Mouse (Mus musculus) megakaryocyte-erythroid progenitor cell, adult 5-6 weeks (primary cell): ENCODE results near the gene Pllp. TPM values are rescaled to one million over a fixed set of nuclear protein-coding genes. Genes with fewer than 3 reads are reported as not detected.
A peak's percentile ranks its signal among the peaks of the same experiment; 100 is the strongest.

Source experiments
- ATAC-seq: replicated peaks from 2 replicates; pipeline ENCODE4 v1.8.0; 2016; ENCODE audit warnings: mild to moderate bottlenecking, inconsistent platforms; ENCODE audit not compliant: severe bottlenecking, poor library complexity, low FRiP score, low TSS enrichment
- total RNA-seq, 2 experiments: library from RNA; stranded (forward) in 1 of 2; stranded (reverse) in 1 of 2; fragments of 200-1000, 215-1000 nt in 1 of 2; fragments of >200 nt in 1 of 2; fragmentation: Nextera tagmentation in 1 of 2; gene quantifications; 2 replicates each; pipeline ENCODE4 v1.2.3; 2014 to 2017

The Pllp gene
- total RNA-seq, 2 experiments from 2014 or later, result not detected

GRCm38 (mm10) chr8:94704669-94704984 lies 8.5 kb upstream of the Pllp start:
- no peak for ATAC-seq

DNA sequence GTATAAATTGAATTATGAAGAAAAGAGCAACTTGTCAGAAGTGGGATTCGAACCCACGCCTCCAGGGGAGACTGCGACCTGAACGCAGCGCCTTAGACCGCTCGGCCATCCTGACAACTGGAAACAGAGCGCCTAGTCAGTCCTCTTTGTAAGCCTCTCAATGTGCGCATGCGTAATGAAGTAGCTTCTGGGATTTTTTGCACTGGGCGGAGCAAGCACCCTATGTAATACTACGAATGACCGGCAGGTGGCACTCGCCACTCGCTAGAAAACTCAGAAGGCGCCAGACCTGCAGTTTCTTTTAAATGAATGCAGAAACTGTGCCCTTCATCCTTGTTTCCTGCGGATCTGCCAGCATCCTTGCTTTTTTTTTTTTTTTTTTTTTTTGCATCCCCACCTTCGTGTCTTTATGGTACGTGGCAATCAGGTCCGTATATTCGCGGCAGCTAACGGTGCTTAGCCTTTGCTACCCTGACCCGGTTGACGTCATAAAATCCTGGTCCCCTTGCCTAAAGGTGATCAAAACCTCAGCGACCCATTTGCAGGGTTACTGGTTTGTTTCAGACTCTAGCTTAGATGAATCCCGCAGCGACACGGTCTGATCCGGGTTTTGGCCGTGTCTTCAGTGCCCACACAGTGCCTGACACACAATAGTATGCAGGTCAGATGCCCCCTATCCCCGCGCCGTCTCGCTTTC lies 8.0 kb upstream of the Pllp start:
- peak; percentile 52 for ATAC-seq

- peak; percentile 80 for ATAC-seq
These were observed 7.1 kb upstream of the Pllp start for GRCm38 (mm10) chr8:94702844-94703813.

DNA sequence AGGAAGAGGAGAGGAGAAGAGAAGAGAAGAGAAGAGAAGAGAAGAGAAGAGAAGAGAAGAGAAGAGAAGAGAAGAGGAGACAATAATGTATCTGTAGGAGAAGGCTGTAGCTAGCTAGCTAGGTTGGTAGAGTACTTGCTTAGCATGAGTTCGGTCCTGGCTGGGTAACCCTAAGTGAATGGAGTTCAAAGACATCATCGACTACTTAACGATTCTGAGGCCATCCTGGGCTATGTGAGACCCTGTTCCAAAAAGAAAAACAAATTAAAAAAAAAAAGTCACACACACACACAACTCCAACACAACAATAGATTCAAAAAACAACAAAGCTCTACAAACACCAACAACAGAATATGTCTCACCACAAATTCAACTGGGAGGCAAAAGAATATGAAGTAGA lies 6.1 kb upstream of the Pllp start:
- ATAC-seq, result no peak

DNA sequence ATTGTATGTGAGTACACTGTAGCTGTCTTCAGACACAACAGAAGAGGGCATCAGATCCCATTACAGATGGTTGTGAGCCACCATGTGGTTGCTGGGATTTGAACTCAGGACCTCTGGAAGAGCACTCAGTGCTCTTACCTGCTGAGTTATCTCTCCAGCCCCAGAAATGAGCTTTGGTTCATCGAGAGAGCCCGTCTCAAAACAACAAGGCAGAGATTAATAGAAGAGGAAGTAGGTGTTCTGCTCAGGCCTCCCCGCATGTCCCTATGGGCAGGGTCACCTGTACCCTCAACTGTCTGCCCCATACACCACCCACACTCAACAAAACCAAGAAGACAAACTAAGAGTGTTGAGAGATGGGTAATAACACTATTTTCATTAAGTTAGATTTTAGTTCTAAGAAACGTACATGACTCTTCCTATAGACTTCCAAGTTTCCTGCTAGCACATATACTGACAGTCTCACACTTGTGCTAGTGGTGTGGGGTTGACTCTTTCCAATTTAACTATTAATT lies 4.4 kb upstream of the Pllp start:
- ATAC-seq, result no peak

- ATAC-seq, result no peak
These were observed 3.3 kb upstream of the Pllp start for GRCm38 (mm10) chr8:94699366-94699765.

- ATAC-seq, result no peak
These were observed 1.9 kb upstream of the Pllp start for GRCm38 (mm10) chr8:94697956-94698355.

GRCm38 (mm10) chr8:94696566-94696965 lies 488 bp upstream of the Pllp start:
- no peak for ATAC-seq

GRCm38 (mm10) chr8:94695341-94695993 lies 611 bp downstream of the Pllp start:
- no peak for ATAC-seq

- ATAC-seq, result no peak
These were observed 1.4 kb downstream of the Pllp start for GRCm38 (mm10) chr8:94694701-94695100.

DNA sequence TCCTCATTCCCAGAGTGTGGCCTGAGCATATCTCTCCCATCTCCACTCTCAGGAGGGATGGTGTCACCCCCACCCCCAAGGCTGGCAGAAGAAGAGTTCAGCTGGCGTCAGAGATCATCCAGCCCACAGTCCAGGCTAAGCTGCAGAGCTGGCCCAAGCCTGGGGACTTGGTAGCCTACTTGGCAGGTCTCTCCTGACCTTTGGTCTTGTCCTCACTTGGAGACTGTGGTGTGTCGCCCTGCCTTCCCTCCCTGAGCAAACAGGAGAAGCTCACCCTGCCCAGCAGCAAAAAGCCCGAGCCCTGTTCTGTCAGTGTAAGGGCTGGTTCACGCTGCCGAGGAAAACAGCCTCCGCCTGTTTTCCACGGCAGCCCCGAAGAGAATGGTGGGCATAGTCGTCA lies 10.1 kb downstream of the Pllp start:
- no peak for ATAC-seq

- no peak for ATAC-seq
These were observed 11.8 kb downstream of the Pllp start for GRCm38 (mm10) chr8:94684287-94684686.

DNA sequence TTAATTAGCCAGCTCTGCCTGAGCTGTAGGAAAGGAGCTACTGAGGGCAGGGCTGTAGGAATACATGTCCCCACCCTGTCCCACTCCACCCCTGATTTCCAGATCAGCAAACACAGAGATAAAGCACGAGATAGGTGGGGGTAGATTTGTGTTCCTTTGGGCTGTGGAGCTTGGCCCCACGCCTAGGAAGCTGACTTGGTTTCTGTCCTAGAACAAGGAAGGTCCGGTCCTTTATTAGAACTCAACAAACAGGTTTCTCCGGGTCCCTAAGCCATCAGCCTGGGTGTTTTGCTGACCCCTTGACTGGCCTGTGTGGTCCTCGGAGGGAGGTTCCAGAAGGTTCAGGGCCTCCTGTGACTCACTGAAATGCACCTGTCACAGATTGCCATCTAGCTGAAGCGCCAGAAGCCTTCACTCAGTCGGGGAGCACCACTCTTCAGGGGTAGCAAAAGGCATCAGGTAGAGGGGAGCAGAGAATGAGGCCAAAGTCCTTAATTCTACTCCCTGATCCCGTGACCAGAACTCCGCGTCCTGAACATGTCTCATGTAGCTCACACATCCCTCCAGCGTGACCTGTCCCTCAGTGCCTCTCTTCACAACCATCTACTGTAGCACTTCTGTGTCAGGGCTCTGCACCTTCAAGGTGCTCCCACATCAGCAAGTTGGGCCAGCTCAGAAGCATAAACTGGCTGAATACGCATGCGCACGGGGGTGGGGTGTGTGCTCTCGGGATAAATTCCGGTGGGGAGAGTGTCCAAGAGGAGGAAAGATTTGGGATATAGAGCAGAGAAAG lies 13.2 kb downstream of the Pllp start:
- no peak for ATAC-seq

DNA sequence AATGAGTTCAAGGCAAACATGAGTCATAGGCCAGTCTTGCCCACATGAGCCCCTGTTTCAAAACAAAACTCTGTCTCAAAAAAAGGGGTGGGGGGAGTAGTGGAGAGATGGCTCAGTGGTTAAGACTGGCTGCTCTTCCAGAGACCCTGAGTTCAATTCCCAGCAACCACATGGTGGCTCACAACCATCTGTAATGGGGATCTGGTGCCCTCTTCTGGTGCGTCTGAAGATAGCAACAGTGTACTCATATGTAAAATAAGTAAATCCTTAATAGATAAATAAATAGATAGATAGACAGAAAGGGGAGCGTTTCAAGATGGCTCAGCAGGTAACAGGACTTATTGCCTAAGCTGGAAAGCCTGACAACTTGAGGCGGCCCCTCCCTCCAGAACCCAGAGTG lies 15.7 kb downstream of the Pllp start:
- no peak for ATAC-seq

GRCm38 (mm10) chr8:94678582-94678981 lies 17.5 kb downstream of the Pllp start:
- no peak for ATAC-seq

DNA sequence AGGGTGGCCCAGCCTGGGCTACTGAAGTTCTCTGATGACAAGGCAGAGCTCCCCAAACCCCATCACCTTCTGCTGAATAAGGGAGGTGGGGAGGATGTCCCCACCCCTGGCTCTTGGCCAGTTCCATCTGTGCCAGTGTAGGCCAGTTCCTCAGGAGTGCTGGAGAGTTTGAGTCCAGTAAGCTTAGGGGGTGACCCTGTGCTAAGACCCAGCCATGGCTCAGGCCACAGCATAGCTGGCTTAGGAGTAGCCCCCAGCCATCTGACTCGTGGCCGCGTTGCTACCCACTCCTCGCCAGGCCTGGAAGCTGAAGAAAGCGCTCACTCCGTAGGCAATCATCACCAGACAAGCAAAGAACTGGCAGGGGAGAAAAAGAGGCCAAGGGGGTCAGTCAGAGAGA lies 20.2 kb downstream of the Pllp start:
- no peak for ATAC-seq

GRCm38 (mm10) chr8:94674384-94674783 lies 21.7 kb downstream of the Pllp start:
- no peak for ATAC-seq

- peak; percentile 100 for ATAC-seq
These were observed 29.4 kb downstream of the Pllp start, which contains the start of gene Arl2bp for GRCm38 (mm10) chr8:94666456-94667308. Gene Arl2bp (plus strand): TSS chr8:94666600.
